Mouse (Mus musculus) T-helper 17 cell (primary cell): ENCODE data around the gene Fyn.

Experiments used
- in situ Hi-C, 2 experiments: fragments of 300-600 bp; cut with MboI, MseI; formaldehyde crosslinking; loops; 1 replicate in 1 of 2; 2 replicates in 1 of 2; pipeline ENCODE4 v1.15.1; 2025; ENCODE audit warnings: high pct_unique_total_duplicates in 2 of 2

Gene Fyn

DNA sequence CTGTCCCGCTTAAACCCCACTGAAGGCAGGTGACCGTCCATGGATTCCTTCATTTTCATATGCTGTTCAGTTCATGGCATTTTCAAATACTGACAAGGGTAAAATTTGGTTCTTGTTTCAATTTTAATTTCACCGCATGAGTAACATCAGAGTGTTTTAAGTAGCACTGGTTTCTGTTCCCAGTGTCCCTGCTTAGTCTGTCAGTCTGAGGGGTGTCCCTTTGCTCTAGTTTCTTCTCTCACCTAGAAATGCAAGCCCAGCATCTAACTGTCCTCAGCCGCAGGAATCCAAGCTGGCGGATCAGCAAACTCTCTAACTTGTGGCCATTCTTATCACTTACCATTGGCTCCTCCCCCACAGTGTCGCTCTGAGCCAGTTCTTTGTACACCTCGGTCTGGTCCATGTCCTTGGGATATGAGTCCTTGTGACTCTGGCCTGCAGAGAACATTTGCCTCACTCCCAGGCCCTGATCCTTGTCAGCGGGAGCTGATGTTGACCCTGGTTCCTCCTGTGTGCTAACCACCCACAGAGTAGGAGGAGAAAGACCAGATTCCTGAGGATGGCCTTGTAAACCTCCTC lies 9.5 kb downstream of the Fyn start:
- in situ Hi-C loops, result no loop called here

- in situ Hi-C loops, result no loop called here
These were observed 10.6 kb downstream of the Fyn start for GRCm38 (mm10) chr10:39379287-39379686.

DNA sequence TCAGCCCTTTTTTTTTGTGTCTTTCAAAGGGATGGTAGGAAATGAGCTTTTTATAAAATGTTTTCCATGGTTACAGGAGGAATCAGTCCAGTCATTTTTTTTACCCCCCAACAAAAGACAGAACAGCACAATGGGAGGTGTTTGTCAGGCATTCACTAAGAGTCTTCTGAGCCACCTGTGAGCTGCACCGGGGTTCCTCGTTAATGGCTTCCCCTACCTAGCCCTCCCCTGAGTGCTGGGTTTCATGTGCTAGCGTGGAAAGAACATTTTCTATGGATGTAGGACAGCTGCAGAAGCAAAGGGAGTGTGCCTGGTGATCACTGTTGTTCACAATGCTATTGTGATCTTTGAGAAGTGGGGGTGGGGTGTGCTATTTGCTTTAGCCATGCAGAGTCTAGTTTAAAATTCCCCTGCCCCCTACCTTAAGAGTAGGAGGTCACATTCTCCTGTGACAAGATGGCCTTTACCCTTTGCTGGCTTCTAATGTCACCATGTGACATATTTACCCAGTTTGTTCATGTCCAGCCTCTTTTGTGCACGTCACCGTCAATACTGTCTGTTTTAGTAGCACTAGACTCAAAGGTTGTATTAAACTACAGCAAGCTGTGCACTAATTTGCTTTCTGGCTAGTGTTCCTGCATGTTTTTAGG lies 11.2 kb downstream of the Fyn start:
- in situ Hi-C loops, result loop anchor here in 1 of 2 experiments (5.0 kb wide), 1 partner anchor 42 kb away; no protein-coding TSS in a partner anchor

- in situ Hi-C loops, result no loop called here
These were observed 16.6 kb downstream of the Fyn start for GRCm38 (mm10) chr10:39385259-39385658.

DNA sequence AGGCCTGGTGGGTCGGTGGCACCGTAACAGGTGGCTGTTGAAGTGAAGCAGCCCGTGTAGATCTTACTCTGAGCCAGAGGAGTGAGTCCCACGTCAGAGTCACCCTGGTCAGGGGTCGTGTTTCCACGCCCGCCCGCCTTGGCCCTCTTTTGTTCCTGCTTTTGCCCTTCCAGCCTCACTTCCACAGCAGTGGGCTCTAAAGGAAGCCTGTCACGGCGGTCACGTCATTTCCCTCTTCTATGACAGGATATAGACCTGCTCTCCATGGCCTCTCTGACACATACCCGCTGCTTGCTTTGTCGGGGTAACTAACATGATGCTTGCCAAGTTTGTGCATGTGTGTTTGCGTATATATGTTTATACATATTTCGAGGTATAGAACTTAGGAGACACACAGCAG lies 17.5 kb downstream of the Fyn start:
- in situ Hi-C loops, result no loop called here

DNA sequence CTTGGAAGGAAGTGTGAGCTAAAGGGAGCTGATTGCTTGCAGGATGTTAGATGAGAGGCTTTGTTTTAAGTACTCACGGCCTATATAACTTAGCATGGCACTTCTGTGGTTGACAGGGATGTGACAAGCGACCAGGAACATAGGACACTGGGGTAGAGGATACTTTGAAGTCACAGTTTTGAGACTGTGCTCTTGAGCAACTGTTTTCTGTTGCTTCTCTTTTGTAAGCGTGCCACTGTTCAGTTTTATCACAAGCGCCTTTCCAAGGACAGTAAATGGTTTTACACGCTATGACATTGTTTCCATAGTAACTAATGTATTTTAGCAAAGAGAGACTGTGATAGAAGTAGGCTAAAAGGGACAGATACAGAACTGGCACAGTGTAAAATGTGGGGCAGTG lies 18.4 kb downstream of the Fyn start:
- in situ Hi-C loops, result no loop called here

- in situ Hi-C loops, result no loop called here
These were observed 18.9 kb downstream of the Fyn start for GRCm38 (mm10) chr10:39387556-39387955.

DNA sequence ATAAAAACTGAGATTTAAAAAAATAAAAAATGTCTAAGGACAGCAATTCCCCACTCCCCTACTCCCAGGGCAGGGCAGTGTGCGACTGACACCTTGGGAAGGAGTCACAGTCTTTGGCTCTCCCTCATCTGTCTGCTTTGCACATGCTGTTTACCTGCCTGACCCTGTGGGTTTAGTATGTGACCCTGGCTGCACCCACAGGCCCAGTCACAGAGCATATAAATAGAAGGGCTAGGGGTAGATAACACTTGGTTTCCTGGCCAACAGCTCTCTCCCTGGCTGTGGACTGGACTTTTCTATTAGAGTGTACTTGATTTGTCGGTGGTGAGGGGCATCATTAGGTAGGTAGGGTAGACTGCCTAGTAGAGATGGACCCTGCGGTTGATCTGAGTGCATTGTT lies 19.5 kb downstream of the Fyn start:
- in situ Hi-C loops, result no loop called here

DNA sequence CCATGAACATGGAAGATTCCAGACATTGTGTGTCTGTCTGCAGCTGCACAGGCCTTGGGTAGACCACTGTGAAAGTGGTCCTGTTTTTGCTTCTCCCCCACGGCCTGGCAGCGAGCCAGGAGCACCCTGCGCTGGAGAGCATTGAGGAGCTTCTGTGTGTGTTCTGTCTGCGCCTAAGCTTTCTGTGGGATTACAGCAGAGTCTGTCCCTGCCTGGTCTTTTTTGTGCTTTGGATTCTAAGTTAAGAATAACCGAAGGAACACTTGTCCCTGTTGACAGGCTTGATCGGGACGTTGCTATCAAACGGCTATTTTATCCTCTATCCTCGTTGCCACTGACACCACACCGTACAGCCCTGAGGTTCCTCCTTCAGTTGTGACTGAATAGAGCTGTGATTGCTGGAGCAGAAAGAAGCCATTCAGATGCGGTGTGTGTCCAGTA lies 20.8 kb downstream of the Fyn start:
- in situ Hi-C loops, result no loop called here

DNA sequence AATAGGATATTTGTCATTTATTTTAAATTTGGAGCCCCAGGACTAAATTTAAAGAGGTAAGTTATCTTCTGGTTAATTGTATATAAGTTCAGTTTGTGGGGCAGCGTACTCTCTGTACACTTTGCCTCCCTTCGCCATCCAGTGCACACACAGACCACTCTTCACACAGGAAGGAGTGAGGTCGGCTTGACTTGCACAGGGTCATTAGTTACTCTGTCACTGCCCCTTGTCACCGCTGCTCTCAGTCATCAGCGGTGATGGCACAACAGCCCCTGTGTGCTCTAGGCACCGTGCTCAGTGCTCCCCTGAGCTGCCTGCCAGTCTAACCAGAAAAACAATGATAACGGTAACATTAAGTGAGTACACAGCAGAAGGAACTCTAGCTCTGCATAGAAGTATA lies 21.9 kb downstream of the Fyn start:
- in situ Hi-C loops, result no loop called here

DNA sequence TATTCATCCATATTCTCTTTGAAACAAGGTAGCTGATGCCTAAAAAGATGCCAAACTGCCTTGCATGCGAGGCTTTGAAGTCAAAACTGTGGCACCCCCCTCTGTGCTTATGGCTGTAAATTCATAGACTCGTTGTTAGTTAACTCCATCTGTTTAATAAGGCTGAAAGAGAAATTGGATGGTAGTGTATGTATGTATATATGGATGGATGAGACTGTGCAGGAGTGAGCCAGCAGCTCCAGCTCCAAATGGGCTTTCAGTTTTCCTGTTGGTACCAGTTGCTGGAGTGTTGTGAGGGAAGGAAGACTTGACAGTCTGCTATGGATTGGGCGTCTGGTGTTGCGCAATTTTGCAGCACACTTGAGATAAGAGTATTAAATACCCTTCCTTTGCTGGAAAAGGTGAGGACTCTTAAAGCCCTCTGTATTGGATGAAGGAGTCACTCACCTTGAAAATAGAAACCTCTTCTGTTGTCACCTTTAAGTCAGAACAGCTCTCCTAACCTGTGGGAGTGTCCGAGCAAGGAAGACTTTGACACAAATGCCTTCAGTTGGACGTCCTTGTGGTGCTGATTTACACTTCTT lies 24.3 kb downstream of the Fyn start:
- in situ Hi-C loops, result no loop called here

- in situ Hi-C loops, result no loop called here
These were observed 26.9 kb downstream of the Fyn start for GRCm38 (mm10) chr10:39395544-39395943.

- in situ Hi-C loops, result no loop called here
These were observed 30.3 kb downstream of the Fyn start for GRCm38 (mm10) chr10:39398924-39399323.

DNA sequence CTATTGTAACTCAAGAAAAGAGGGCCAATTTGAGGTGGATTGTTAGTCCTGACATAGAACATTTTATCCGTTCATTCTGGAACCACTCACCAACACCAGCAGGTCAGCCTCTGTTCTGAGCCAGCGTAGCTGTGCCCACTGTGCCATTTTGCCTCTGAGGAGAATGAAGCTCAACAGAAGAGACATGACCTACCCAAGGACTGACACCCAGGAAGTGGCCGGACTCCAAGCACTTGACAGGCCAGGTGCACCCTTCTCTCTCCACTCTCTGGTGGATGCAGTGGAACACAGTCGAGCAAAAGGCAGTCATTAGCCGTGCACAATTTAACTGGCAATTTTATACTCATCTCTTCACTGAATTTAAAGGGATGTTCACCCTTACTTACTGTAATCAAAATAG lies 31.5 kb downstream of the Fyn start:
- in situ Hi-C loops, result no loop called here

- in situ Hi-C loops, result no loop called here
These were observed 33.8 kb downstream of the Fyn start for GRCm38 (mm10) chr10:39402487-39402886.

GRCm38 (mm10) chr10:39403706-39404105 lies 35.1 kb downstream of the Fyn start:
- in situ Hi-C loops, result no loop called here

GRCm38 (mm10) chr10:39404175-39404574 lies 35.5 kb downstream of the Fyn start:
- in situ Hi-C loops, result no loop called here

DNA sequence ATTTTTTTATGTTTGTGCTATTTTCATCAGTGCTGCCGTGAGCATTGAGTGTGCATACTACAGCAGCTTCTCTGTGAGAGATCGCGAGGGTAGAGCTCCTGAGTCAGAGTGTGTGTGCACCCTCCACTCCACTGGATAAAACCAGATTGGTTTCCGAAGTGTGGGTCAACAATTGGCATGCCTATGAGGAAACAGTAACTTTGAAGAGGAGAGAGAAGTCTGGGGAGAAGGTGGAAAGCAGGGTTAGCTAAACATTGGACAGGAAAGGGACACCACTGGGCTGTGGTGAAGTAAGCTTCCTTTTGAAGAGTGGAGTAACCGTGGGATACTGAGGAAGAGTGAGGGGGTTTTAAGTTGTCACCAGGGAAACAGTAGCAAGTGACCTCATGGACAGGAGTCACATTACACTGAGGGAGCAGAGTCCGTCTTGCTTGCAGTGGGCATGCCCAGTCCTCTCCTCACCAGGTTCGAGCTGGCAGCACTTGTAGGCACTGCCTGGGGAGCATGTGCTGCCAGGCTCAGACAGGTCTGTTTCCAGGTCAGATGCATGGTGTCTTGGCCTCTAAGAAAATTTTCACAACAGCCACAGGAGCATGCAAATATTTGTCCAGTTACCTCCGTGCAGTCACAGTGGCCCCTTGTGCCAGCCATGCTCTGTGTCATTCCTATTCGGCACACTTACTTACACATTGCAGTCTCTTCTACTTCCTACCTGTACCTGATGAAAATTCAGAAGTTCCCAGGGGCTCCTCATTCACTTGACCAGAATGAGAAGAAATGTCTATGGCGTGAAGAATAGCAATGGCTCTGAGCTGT lies 37.5 kb downstream of the Fyn start:
- in situ Hi-C loops, result no loop called here

DNA sequence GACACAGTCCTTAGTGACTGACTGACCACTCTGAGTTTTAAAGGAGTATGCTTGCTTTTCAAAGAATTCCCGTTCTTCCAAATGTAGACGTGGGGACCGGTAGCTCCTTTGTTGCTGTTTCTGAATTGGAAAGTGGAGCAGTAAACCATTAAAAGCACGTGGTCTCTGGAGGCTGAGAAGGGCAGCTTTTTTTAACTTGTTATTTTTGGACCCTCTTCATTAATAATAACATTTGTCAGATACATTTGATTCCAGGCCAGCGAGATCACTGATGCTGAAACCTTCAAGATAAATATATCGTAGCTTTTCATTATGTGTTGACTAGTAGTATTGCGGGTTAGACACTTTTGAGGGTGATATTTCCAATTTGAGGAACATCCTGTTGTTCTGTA lies 38.1 kb downstream of the Fyn start:
- in situ Hi-C loops, result no loop called here

GRCm38 (mm10) chr10:39407553-39407952 lies 38.9 kb downstream of the Fyn start:
- in situ Hi-C loops, result no loop called here

DNA sequence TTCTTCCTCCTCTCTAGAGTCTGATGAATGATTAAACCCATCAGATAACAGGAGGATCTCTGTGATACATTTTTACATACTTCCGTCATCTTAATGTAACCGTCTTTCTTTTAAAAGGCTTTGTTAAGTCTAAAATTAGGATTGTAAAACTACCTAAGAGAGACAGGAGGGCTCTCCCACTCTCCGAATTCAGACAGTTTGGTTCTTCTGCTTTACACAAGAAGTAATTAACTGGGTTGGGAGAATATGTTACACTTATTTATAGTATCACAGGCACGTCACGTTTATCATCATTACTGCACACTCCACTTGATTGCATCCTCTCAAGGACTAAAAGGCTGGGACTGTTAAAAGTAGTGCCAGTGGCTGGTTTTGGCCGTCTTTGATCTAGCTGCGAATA lies 40.9 kb downstream of the Fyn start:
- in situ Hi-C loops, result no loop called here

DNA sequence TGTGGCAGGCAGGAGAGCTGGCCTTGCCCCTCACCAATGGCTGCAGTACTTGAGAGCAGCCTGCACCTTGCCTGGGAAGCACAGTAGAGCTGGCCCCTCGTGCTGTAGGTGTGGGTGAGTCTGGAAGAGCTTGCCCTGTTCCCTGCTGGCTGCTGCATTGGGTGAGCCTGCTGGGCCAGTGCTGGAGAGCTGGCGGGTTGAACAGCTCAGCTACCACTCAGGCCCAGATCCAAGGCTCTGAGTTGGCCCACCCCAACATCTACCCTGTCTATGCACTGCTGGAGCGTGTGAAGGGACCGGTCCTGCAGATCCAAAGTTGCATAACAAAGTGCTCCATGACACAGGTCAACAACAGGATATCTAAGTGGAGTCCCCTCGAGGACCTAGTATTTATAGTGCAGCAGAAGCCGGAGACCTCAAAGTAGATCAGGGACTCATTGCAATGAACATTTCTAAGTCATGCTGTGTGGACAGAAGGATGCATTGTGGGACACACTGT lies 41.5 kb downstream of the Fyn start:
- in situ Hi-C loops, result no loop called here
